Mouse (Mus musculus) gastrocnemius, adult 18-20 months (tissue): ENCODE measurements around the gene Ppp2r5e. TPM values are rescaled to one million over a fixed set of nuclear protein-coding genes. Genes with fewer than 3 reads are reported as not detected.
"Not testable (repeated sequence)": the region's sequence is repeated elsewhere in the genome, so short reads cannot be mapped to it uniquely, and the experiment has no call there.

Source experiments
- DNase-seq: peaks from one replicate; pipeline ENCODE4 v3.0.0; 2021; ENCODE audit warnings: low spot score
- total RNA-seq, 2 experiments: library from RNA; stranded (reverse); gene quantifications; 2 replicates each; pipeline ENCODE4 v1.2.3; 2021

The Ppp2r5e gene
- total RNA-seq, 2 experiments from 2014 or later, result 30.9 to 34.1 TPM

GRCm38 (mm10) chr12:75449475-75449966 is 146.5 kb downstream of the Ppp2r5e start:
- peak; percentile 15 for DNase-seq

GRCm38 (mm10) chr12:75448921-75449320 is 147.1 kb downstream of the Ppp2r5e start:
- peak; percentile 40 for DNase-seq

GRCm38 (mm10) chr12:75446245-75446644 is 149.8 kb downstream of the Ppp2r5e start:
- DNase-seq, result no peak

- DNase-seq, result not testable (repeated sequence)
Measured at GRCm38 (mm10) chr12:75432400-75432799, 163.6 kb downstream of the Ppp2r5e start.

GRCm38 (mm10) chr12:75429685-75430396 is 166.2 kb downstream of the Ppp2r5e start:
- no peak for DNase-seq

- no peak for DNase-seq
Measured at GRCm38 (mm10) chr12:75428719-75429118, 167.3 kb downstream of the Ppp2r5e start.

- no peak for DNase-seq
Measured at GRCm38 (mm10) chr12:75425882-75426281, 170.2 kb downstream of the Ppp2r5e start.

GRCm38 (mm10) chr12:75424817-75425216 is 171.2 kb downstream of the Ppp2r5e start:
- DNase-seq, result no peak

- DNase-seq, result no peak
Measured at GRCm38 (mm10) chr12:75424359-75424758, 171.7 kb downstream of the Ppp2r5e start.

GRCm38 (mm10) chr12:75416681-75417080 is 179.4 kb downstream of the Ppp2r5e start, which contains the start of gene Gphb5:
Gene Gphb5, minus strand, starts transcription at chr12:75416781.
- DNase-seq, result no peak

GRCm38 (mm10) chr12:75414991-75415390 is 181.1 kb downstream of the Ppp2r5e start:
- DNase-seq, result no peak

GRCm38 (mm10) chr12:75412964-75413363 is 183.1 kb downstream of the Ppp2r5e start:
- DNase-seq, result no peak

Other genes with a start within 250 kb of the Ppp2r5e start
- gene Gphb5, start 179.5 kb downstream of the Ppp2r5e start, total RNA-seq, result not detected
- 1 to 10 TPM; 2.1 to 2.7 TPM for gene Wdr89, start 73.3 kb upstream of the Ppp2r5e start, total RNA-seq
- 10 to 100 TPM; 12.0 to 13.4 TPM for gene Sgpp1, start 139.5 kb upstream of the Ppp2r5e start, total RNA-seq
- 10 to 100 TPM in 1 of 2 experiments, 1 to 10 TPM in 1; 9.1 to 13.9 TPM for gene Syne2, start 221.9 kb upstream of the Ppp2r5e start, total RNA-seq